Mouse (Mus musculus) MEL (cell line): ENCODE measurements around the gene Fto.

Source experiments
- CTCF ChIP-seq, 3 experiments: IDR thresholded peaks in 2 of 3; conservative IDR thresholded peaks in 1 of 3; 2 replicates each; pipeline ENCODE4 v1.5.1; 2011 to 2012; ENCODE audit warnings: low read length in 3 of 3, low read depth in 2 of 3, mild to moderate bottlenecking in 2 of 3, improper control_type of control experiment in 1 of 3, inconsistent platforms in 1 of 3, mixed read lengths in 1 of 3, moderate library complexity in 1 of 3; ENCODE audit not compliant: control insufficient read depth in 1 of 3, insufficient read depth in 1 of 3, poor library complexity in 1 of 3, severe bottlenecking in 1 of 3
- ETS1 ChIP-seq: IDR thresholded peaks from 2 replicates; pipeline ENCODE4 v1.6.1; 2012; ENCODE audit warnings: low read depth, mild to moderate bottlenecking, inconsistent platforms, low read length, improper control_type of control experiment, moderate library complexity
- GABPA ChIP-seq: IDR thresholded peaks from 2 replicates; pipeline ENCODE4 v1.6.1; 2012; ENCODE audit warnings: low read depth, mild to moderate bottlenecking, inconsistent platforms, low read length, improper control_type of control experiment, moderate library complexity
- MAFK ChIP-seq: IDR thresholded peaks from 2 replicates; pipeline ENCODE4 v1.6.1; 2011; ENCODE audit warnings: low read depth, mild to moderate bottlenecking, low read length, improper control_type of control experiment, borderline replicate concordance
- POLR2A ChIP-seq, 2 experiments: IDR thresholded peaks; 2 replicates each; pipeline ENCODE4 v1.6.1; 2011 to 2012; ENCODE audit warnings: low read length in 2 of 2, mild to moderate bottlenecking in 2 of 2, control low read depth in 1 of 2, improper control_type of control experiment in 1 of 2, low read depth in 1 of 2, moderate library complexity in 1 of 2; ENCODE audit not compliant: control insufficient read depth in 1 of 2, insufficient read depth in 1 of 2, poor library complexity in 1 of 2

DNA sequence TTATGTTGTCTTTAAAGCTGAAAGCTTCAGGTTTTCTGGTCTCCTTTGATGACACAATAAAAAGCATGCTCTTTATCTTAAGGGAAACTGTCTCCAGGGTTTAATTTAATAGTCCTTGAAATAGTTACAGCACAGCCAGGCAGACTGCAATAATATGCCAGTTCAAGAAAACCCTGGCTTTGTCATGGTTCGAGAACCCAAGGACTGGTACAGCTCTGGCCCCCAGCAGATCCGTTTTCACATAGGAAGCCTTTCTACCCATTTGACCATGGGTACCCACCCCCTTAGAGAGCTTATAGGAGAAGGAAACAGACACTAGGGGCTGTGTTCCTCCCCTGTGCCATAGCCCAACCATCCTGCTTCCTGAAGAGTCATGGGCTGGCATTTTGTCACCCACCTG lies 332.2 kb downstream of the Fto start:
- TF ChIP-seq MAFK (no peak), CTCF (IDR thresholded peaks at IDR 0.05 in 2 of 3, conservative IDR thresholded peaks at IDR 0.05 in 1 of 3; ENCODE audit: control insufficient read depth in 1 of 3, insufficient read depth in 1 of 3, low read depth in 2 of 3, low read length in 3 of 3, poor library complexity in 1 of 3, severe bottlenecking in 1 of 3) (no peak), GABPA (no peak), POLR2A (IDR thresholded peaks at IDR 0.05; ENCODE audit: control insufficient read depth in 1 of 2, insufficient read depth in 1 of 2, low read depth in 1 of 2, low read length in 2 of 2, poor library complexity in 1 of 2) (no peak), ETS1 (no peak)
